Mouse (Mus musculus): ENCODE data around the gene Tti1. TPM values are rescaled to one million over a fixed set of nuclear protein-coding genes. Genes with fewer than 3 reads are reported as not detected.
A peak's percentile ranks its signal among the peaks of the same experiment; 100 is the strongest.

Gene Tti1
- 30.1 and 33.6 TPM in 2 replicates for polyA plus RNA-seq (2015; fragmentation: Nextera tagmentation; extraction: Ambion mirVana)

- peak; percentile 94 for ATAC-seq (ENCODE audit: low FRiP score, low TSS enrichment)
- no peaks in the 10 kb centered on the region for H3K9me3 ChIP-seq (ENCODE audit: low read length)
- H3K27ac ChIP-seq (ENCODE audit: low read length): peak within 1 kb of the TSS; percentile 96
- H3K9ac ChIP-seq (replicated peaks; ENCODE audit: low read length): peak within 1 kb of the TSS; percentile 96
- peak within 1 kb of the TSS; percentile 99 for H3K4me3 ChIP-seq (ENCODE audit: low read length)
- H3K27me3 ChIP-seq (ENCODE audit: insufficient read depth, low read length): no peaks in the 10 kb centered on the region
- peaks cover 38% of the 10 kb centered on the region for H3K4me1 ChIP-seq (ENCODE audit: insufficient read depth, low read length)
- WGBS: 0% methylated on average over 50 of the region's 52 CpGs
- H3K36me3 ChIP-seq (ENCODE audit: insufficient read depth, low read length): no peaks in the 10 kb centered on the region
- peak within 1 kb of the TSS; percentile 84 for H3K4me2 ChIP-seq (replicated peaks; ENCODE audit: low read depth, low read length)
Measured at GRCm38 (mm10) chr2:158028354-158028863, at the start of gene Tti1, which contains the start of gene Rprd1b. Tti1 (minus strand) TSS chr2:158028433. Rprd1b (plus strand) TSS chr2:158028497.

- H3K4me1 ChIP-seq (ENCODE audit: insufficient read depth, low read length): peaks cover 9% of the 10 kb centered on the region; the same call in 1 of the 2 replicates
- H3K9me3 ChIP-seq (ENCODE audit: low read length): no peaks in the 10 kb centered on the region
- 50% methylated on average over 2 of the region's 2 CpGs for WGBS
- no peaks in the 10 kb centered on the region for H3K27me3 ChIP-seq (ENCODE audit: insufficient read depth, low read length)
- H3K36me3 ChIP-seq (ENCODE audit: insufficient read depth, low read length): peaks cover 34% of the 10 kb centered on the region
- H3K9ac ChIP-seq (replicated peaks; ENCODE audit: low read length): no peak overlapping the region
- no peak overlapping the region for H3K27ac ChIP-seq (ENCODE audit: low read length)
- ATAC-seq (ENCODE audit: low FRiP score, low TSS enrichment): no peak
- H3K4me3 ChIP-seq (ENCODE audit: low read length): no peak overlapping the region
- no peak overlapping the region for H3K4me2 ChIP-seq (replicated peaks; ENCODE audit: low read depth, low read length)
Measured at GRCm38 (mm10) chr2:158077981-158078380, 49.7 kb upstream of the Tti1 start.

- Histone ChIP-seq H3K9me3 (ENCODE audit: low read length) (no peaks in the 10 kb centered on the region), H3K36me3 (ENCODE audit: insufficient read depth, low read length) (peaks cover 34% of the 10 kb centered on the region), H3K27ac (ENCODE audit: low read length) (no peak overlapping the region), H3K9ac (replicated peaks; ENCODE audit: low read length) (no peak overlapping the region), H3K27me3 (ENCODE audit: insufficient read depth, low read length) (no peaks in the 10 kb centered on the region), H3K4me2 (replicated peaks; ENCODE audit: low read depth, low read length) (no peak overlapping the region), H3K4me1 (ENCODE audit: insufficient read depth, low read length) (peaks cover 9% of the 10 kb centered on the region; the same call in 1 of the 2 replicates), H3K4me3 (ENCODE audit: low read length) (no peak overlapping the region)
- 82% methylated on average over 6 of the region's 6 CpGs for WGBS
- no peak for ATAC-seq (ENCODE audit: low FRiP score, low TSS enrichment)
Measured at GRCm38 (mm10) chr2:158076690-158077089, 48.5 kb upstream of the Tti1 start.

GRCm38 (mm10) chr2:158074835-158075234 lies 46.6 kb upstream of the Tti1 start:
- WGBS: 88% methylated on average over 5 of the region's 5 CpGs
- H3K4me1 ChIP-seq (ENCODE audit: insufficient read depth, low read length): peaks cover 5% of the 10 kb centered on the region; the same call in 1 of the 2 replicates
- no peak overlapping the region for H3K9ac ChIP-seq (replicated peaks; ENCODE audit: low read length)
- no peak overlapping the region for H3K4me2 ChIP-seq (replicated peaks; ENCODE audit: low read depth, low read length)
- no peak overlapping the region for H3K4me3 ChIP-seq (ENCODE audit: low read length)
- ATAC-seq (ENCODE audit: low FRiP score, low TSS enrichment): no peak
- no peaks in the 10 kb centered on the region for H3K9me3 ChIP-seq (ENCODE audit: low read length)
- no peaks in the 10 kb centered on the region for H3K27me3 ChIP-seq (ENCODE audit: insufficient read depth, low read length)
- H3K36me3 ChIP-seq (ENCODE audit: insufficient read depth, low read length): peaks cover 47% of the 10 kb centered on the region
- no peak overlapping the region for H3K27ac ChIP-seq (ENCODE audit: low read length)

GRCm38 (mm10) chr2:158071633-158071995 lies 43.4 kb upstream of the Tti1 start:
- WGBS: 60% methylated on average over 5 of the region's 5 CpGs
- Histone ChIP-seq H3K36me3 (ENCODE audit: insufficient read depth, low read length) (peaks cover 38% of the 10 kb centered on the region), H3K9me3 (ENCODE audit: low read length) (no peaks in the 10 kb centered on the region), H3K4me2 (replicated peaks; ENCODE audit: low read depth, low read length) (no peak overlapping the region), H3K27ac (ENCODE audit: low read length) (no peak overlapping the region), H3K4me3 (ENCODE audit: low read length) (no peak overlapping the region), H3K9ac (replicated peaks; ENCODE audit: low read length) (no peak overlapping the region), H3K4me1 (ENCODE audit: insufficient read depth, low read length) (peaks cover 5% of the 10 kb centered on the region; the same call in 1 of the 2 replicates), H3K27me3 (ENCODE audit: insufficient read depth, low read length) (no peaks in the 10 kb centered on the region)
- ATAC-seq (ENCODE audit: low FRiP score, low TSS enrichment): no peak

GRCm38 (mm10) chr2:158070885-158071632 lies 42.8 kb upstream of the Tti1 start:
- H3K36me3 ChIP-seq (ENCODE audit: insufficient read depth, low read length): peaks cover 35% of the 10 kb centered on the region
- 66% methylated on average over 3 of the region's 3 CpGs for WGBS

GRCm38 (mm10) chr2:158068444-158068971 lies 40.3 kb upstream of the Tti1 start:
- peaks cover 26% of the 10 kb centered on the region for H3K36me3 ChIP-seq (ENCODE audit: insufficient read depth, low read length)
- no peak overlapping the region for H3K27ac ChIP-seq (ENCODE audit: low read length)
- H3K4me2 ChIP-seq (replicated peaks; ENCODE audit: low read depth, low read length): no peak overlapping the region
- H3K4me1 ChIP-seq (ENCODE audit: insufficient read depth, low read length): peaks cover 5% of the 10 kb centered on the region; the same call in 1 of the 2 replicates
- H3K9me3 ChIP-seq (ENCODE audit: low read length): no peaks in the 10 kb centered on the region
- no peaks in the 10 kb centered on the region for H3K27me3 ChIP-seq (ENCODE audit: insufficient read depth, low read length)
- H3K4me3 ChIP-seq (ENCODE audit: low read length): no peak overlapping the region
- ATAC-seq (ENCODE audit: low FRiP score, low TSS enrichment): no peak
- H3K9ac ChIP-seq (replicated peaks; ENCODE audit: low read length): no peak overlapping the region

More at GRCm38 (mm10) chr2:158070885-158071632, 42.8 kb upstream of the Tti1 start:
- no peak for ATAC-seq (ENCODE audit: low FRiP score, low TSS enrichment)
- no peaks in the 10 kb centered on the region for H3K9me3 ChIP-seq (ENCODE audit: low read length)
- H3K4me2 ChIP-seq (replicated peaks; ENCODE audit: low read depth, low read length): no peak overlapping the region
- peaks cover 5% of the 10 kb centered on the region; the same call in 1 of the 2 replicates for H3K4me1 ChIP-seq (ENCODE audit: insufficient read depth, low read length)
- no peak overlapping the region for H3K4me3 ChIP-seq (ENCODE audit: low read length)
- H3K27ac ChIP-seq (ENCODE audit: low read length): no peak overlapping the region
- H3K9ac ChIP-seq (replicated peaks; ENCODE audit: low read length): no peak overlapping the region
- H3K27me3 ChIP-seq (ENCODE audit: insufficient read depth, low read length): no peaks in the 10 kb centered on the region

- no peak for ATAC-seq (ENCODE audit: low FRiP score, low TSS enrichment)
- Histone ChIP-seq H3K9ac (replicated peaks; ENCODE audit: low read length) (no peak overlapping the region), H3K27ac (ENCODE audit: low read length) (no peak overlapping the region), H3K4me2 (replicated peaks; ENCODE audit: low read depth, low read length) (no peak overlapping the region), H3K27me3 (ENCODE audit: insufficient read depth, low read length) (no peaks in the 10 kb centered on the region), H3K36me3 (ENCODE audit: insufficient read depth, low read length) (peaks cover 29% of the 10 kb centered on the region), H3K4me3 (ENCODE audit: low read length) (no peak overlapping the region), H3K4me1 (ENCODE audit: insufficient read depth, low read length) (peaks cover 5% of the 10 kb centered on the region; the same call in 1 of the 2 replicates), H3K9me3 (ENCODE audit: low read length) (no peaks in the 10 kb centered on the region)
- WGBS: 96% methylated on average over 5 of the region's 5 CpGs
Measured at GRCm38 (mm10) chr2:158067260-158067824, 39.1 kb upstream of the Tti1 start.

GRCm38 (mm10) chr2:158066456-158066855 lies 38.2 kb upstream of the Tti1 start:
- Histone ChIP-seq H3K4me3 (ENCODE audit: low read length) (no peak overlapping the region), H3K4me1 (ENCODE audit: insufficient read depth, low read length) (peaks cover 5% of the 10 kb centered on the region; the same call in 1 of the 2 replicates), H3K9ac (replicated peaks; ENCODE audit: low read length) (no peak overlapping the region), H3K27ac (ENCODE audit: low read length) (no peak overlapping the region), H3K4me2 (replicated peaks; ENCODE audit: low read depth, low read length) (no peak overlapping the region), H3K27me3 (ENCODE audit: insufficient read depth, low read length) (no peaks in the 10 kb centered on the region), H3K36me3 (ENCODE audit: insufficient read depth, low read length) (peaks cover 34% of the 10 kb centered on the region), H3K9me3 (ENCODE audit: low read length) (no peaks in the 10 kb centered on the region)
- ATAC-seq (ENCODE audit: low FRiP score, low TSS enrichment): no peak
